Mouse (Mus musculus): ENCODE results near the gene Nr1d1. TPM values are rescaled to one million over a fixed set of nuclear protein-coding genes. Genes with fewer than 3 reads are reported as not detected.

Nr1d1 gene
- total RNA-seq (2012; rRNA removed), result 2.9 and 3.3 TPM in 2 replicates

DNA sequence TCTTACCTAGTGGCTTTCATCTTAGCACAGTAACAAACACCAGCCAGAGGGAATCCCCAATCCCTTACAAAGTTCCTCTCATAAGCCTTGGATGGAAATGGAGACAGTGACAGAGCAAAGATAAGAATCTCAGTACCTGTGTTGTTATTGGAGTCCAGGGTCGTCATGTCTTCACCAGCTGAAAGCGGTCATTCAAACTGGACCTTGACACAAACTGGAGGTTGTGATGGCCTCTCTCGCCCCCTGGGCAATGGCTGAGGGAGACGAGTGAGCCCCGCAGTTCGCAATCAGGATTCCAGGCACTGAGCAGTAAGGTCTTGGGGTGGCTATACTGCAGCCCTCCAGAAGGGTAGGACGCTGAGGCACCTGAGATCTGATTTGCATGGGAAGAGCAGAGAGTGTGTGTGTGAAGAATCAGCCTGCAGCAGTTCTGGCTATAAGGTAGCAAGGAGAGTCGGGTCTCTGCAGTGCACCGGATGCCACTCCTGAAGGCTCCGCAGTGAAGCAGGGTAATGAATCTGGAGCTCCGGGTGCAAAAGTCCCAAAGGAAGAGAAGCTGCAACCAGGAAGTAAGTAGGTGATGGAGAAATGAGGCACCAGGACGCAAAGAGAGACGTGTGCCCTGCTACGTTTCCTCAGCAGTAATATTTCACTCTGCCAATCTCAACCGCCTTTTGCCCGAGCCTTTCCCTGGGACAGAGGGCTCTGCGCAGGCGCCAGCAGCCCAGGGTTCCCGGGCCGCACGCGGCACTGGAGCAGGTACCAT is at the start of gene Nr1d1:
TSS of gene Nr1d1 (minus strand) at position 752 of the 766 bp plus-strand sequence.
- H3K4me1 ChIP-seq (ENCODE audit: control insufficient read depth in 2 of 2, insufficient read depth in 2 of 2, low read length in 2 of 2, poor library complexity in 1 of 2), result peaks cover 8 to 18% of the 10 kb centered on the region in 2 experiments; a peak in 3 of 4 replicates
- in situ Hi-C loops (cut with MboI; ENCODE audit: low sequenced_read_pairs in 2 of 2, unreplicated experiment in 2 of 2), result no loop called here
- H3K9me3 ChIP-seq (ENCODE audit: control insufficient read depth, insufficient read depth, low read depth, low read length), result no peaks in the 10 kb centered on the region
- DNase-seq (ENCODE audit: low read depth, low spot score), result no peak
- H3K36me3 ChIP-seq (ENCODE audit: control insufficient read depth, insufficient read depth, low read length, poor library complexity, severe bottlenecking), result peaks cover 9% of the 10 kb centered on the region
- no peak for TF ChIP-seq ZNF384 (IDR thresholded peaks at IDR 0.05; ENCODE audit: low read depth, low read length)
- no peak for TF ChIP-seq MAFK (IDR thresholded peaks at IDR 0.05; ENCODE audit: insufficient read depth, low read depth, low read length)
- TF ChIP-seq CHD2 (IDR thresholded peaks at IDR 0.05; ENCODE audit: low read depth, low read length), result no peak
- no peak for TF ChIP-seq ZC3H11A (IDR thresholded peaks at IDR 0.05; ENCODE audit: borderline replicate concordance, low read depth, low read length)
- TF ChIP-seq HCFC1 (IDR thresholded peaks at IDR 0.05; ENCODE audit: borderline replicate concordance, insufficient read depth, low read length), result no peak
- 0 out of 2 replicates have a peak within 1 kb of the TSS, but pooled peaks have one; percentile 9 for H3K27ac ChIP-seq (ENCODE audit: insufficient read depth, low read depth, low read length, poor library complexity, severe bottlenecking)
- peak within 1 kb of the TSS; percentile 42; the same call in 1 of the 2 replicates for H3K9ac ChIP-seq (ENCODE audit: insufficient read depth, low read depth, low read length, poor library complexity, severe bottlenecking)
- peak within 1 kb of the TSS; percentile 55 to 59 for H3K4me3 ChIP-seq (ENCODE audit: insufficient read depth in 1 of 2, low read depth in 1 of 2, low read length in 2 of 2, poor library complexity in 1 of 2, severe bottlenecking in 1 of 2)

DNA sequence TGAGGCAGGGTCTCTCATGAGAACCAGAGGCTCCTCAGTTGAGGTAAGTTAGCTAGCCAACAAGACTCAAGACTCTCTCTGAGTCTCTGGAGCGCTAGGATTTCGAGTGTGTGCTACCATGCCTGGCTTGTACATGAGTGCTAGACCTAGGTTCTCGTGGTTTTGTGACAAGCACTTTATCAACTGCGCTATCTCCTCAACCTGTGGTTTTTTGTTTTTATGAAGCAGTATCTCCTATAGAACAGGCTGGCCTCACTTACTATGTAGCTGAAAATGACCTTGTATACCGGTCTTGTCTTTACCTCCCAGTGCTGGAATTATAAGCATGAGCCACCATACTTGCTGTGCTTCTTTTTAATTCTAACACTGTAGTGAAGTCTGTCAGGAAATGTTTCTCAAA is 45.8 kb upstream of the Nr1d1 start:
- no peak for TF ChIP-seq HCFC1 (IDR thresholded peaks at IDR 0.05; ENCODE audit: borderline replicate concordance, insufficient read depth, low read length)
- TF ChIP-seq ZC3H11A (IDR thresholded peaks at IDR 0.05; ENCODE audit: borderline replicate concordance, low read depth, low read length), result no peak
- no peak for TF ChIP-seq ZNF384 (IDR thresholded peaks at IDR 0.05; ENCODE audit: low read depth, low read length)
- TF ChIP-seq MAFK (IDR thresholded peaks at IDR 0.05; ENCODE audit: insufficient read depth, low read depth, low read length), result no peak
- TF ChIP-seq CHD2 (IDR thresholded peaks at IDR 0.05; ENCODE audit: low read depth, low read length), result no peak
- Histone ChIP-seq H3K27ac (ENCODE audit: insufficient read depth, low read depth, low read length, poor library complexity, severe bottlenecking) (no peak overlapping the region), H3K4me3 (ENCODE audit: insufficient read depth in 1 of 2, low read depth in 1 of 2, low read length in 2 of 2, poor library complexity in 1 of 2, severe bottlenecking in 1 of 2) (no peak overlapping the region), H3K9me3 (ENCODE audit: control insufficient read depth, insufficient read depth, low read depth, low read length) (no peaks in the 10 kb centered on the region), H3K9ac (ENCODE audit: insufficient read depth, low read depth, low read length, poor library complexity, severe bottlenecking) (no peak overlapping the region), H3K4me1 (ENCODE audit: control insufficient read depth in 2 of 2, insufficient read depth in 2 of 2, low read length in 2 of 2, poor library complexity in 1 of 2) (no peaks in the 10 kb centered on the region), H3K36me3 (ENCODE audit: control insufficient read depth, insufficient read depth, low read length, poor library complexity, severe bottlenecking) (peaks cover 20% of the 10 kb centered on the region)
- no peak for DNase-seq (ENCODE audit: low read depth, low spot score)
- in situ Hi-C loops (cut with MboI; ENCODE audit: low sequenced_read_pairs in 2 of 2, unreplicated experiment in 2 of 2), result no loop called here

GRCm38 (mm10) chr11:98816706-98817239 is 41.6 kb upstream of the Nr1d1 start:
- Histone ChIP-seq H3K4me1 (ENCODE audit: control insufficient read depth in 2 of 2, insufficient read depth in 2 of 2, low read length in 2 of 2, poor library complexity in 1 of 2) (no peaks in the 10 kb centered on the region), H3K9me3 (ENCODE audit: control insufficient read depth, insufficient read depth, low read depth, low read length) (no peaks in the 10 kb centered on the region), H3K9ac (ENCODE audit: insufficient read depth, low read depth, low read length, poor library complexity, severe bottlenecking) (no peak overlapping the region), H3K27ac (ENCODE audit: insufficient read depth, low read depth, low read length, poor library complexity, severe bottlenecking) (no peak overlapping the region), H3K36me3 (ENCODE audit: control insufficient read depth, insufficient read depth, low read length, poor library complexity, severe bottlenecking) (peaks cover 7% of the 10 kb centered on the region), H3K4me3 (ENCODE audit: insufficient read depth in 1 of 2, low read depth in 1 of 2, low read length in 2 of 2, poor library complexity in 1 of 2, severe bottlenecking in 1 of 2) (no peak overlapping the region)
- DNase-seq (ENCODE audit: low read depth, low spot score), result no peak
- in situ Hi-C loops (cut with MboI; ENCODE audit: low sequenced_read_pairs in 2 of 2, unreplicated experiment in 2 of 2), result no loop called here
- no peak for TF ChIP-seq MAFK (IDR thresholded peaks at IDR 0.05; ENCODE audit: insufficient read depth, low read depth, low read length)
- TF ChIP-seq HCFC1 (IDR thresholded peaks at IDR 0.05; ENCODE audit: borderline replicate concordance, insufficient read depth, low read length), result no peak
- no peak for TF ChIP-seq CHD2 (IDR thresholded peaks at IDR 0.05; ENCODE audit: low read depth, low read length)
- TF ChIP-seq ZNF384 (IDR thresholded peaks at IDR 0.05; ENCODE audit: low read depth, low read length), result no peak
- TF ChIP-seq ZC3H11A (IDR thresholded peaks at IDR 0.05; ENCODE audit: borderline replicate concordance, low read depth, low read length), result no peak

DNA sequence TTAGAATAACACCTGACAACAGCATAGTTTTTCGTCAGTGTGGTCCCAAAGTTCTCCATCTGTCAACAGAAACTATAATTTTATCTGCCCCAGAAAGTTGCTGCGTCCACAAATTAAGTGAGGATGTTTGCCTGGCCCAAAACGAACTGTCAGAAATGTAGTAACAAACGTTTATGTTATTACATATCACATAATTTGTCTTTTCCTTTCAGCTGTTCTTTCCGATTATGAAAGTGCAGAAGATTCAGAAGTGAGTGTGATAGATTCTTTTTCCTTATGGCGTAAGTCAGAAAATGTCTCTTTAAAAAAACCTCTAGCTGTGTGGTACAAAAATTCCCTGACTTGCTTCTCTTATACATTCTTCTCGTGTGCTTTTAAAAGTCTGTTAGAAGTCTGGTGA is 35.6 kb upstream of the Nr1d1 start:
- peaks cover 17% of the 10 kb centered on the region for H3K36me3 ChIP-seq (ENCODE audit: control insufficient read depth, insufficient read depth, low read length, poor library complexity, severe bottlenecking)
- in situ Hi-C loops (cut with MboI; ENCODE audit: low sequenced_read_pairs in 2 of 2, unreplicated experiment in 2 of 2), result no loop called here

More for the DNA sequence above, 35.6 kb upstream of the Nr1d1 start:
- H3K4me3 ChIP-seq (ENCODE audit: insufficient read depth in 1 of 2, low read depth in 1 of 2, low read length in 2 of 2, poor library complexity in 1 of 2, severe bottlenecking in 1 of 2), result peak overlapping the region; percentile 92 to 96
- H3K4me1 ChIP-seq (ENCODE audit: control insufficient read depth in 2 of 2, insufficient read depth in 2 of 2, low read length in 2 of 2, poor library complexity in 1 of 2), result no peaks in the 10 kb centered on the region
- H3K9me3 ChIP-seq (ENCODE audit: control insufficient read depth, insufficient read depth, low read depth, low read length), result peaks cover 22% of the 10 kb centered on the region
- no peak overlapping the region for H3K27ac ChIP-seq (ENCODE audit: insufficient read depth, low read depth, low read length, poor library complexity, severe bottlenecking)
- DNase-seq (ENCODE audit: low read depth, low spot score), result no peak
- TF ChIP-seq CHD2 (IDR thresholded peaks at IDR 0.05; ENCODE audit: low read depth, low read length) (no peak), ZC3H11A (IDR thresholded peaks at IDR 0.05; ENCODE audit: borderline replicate concordance, low read depth, low read length) (no peak)
- peak overlapping the region; percentile 96; the same call in 1 of the 2 replicates for H3K9ac ChIP-seq (ENCODE audit: insufficient read depth, low read depth, low read length, poor library complexity, severe bottlenecking)

All from ES-E14 (cell line).